Mouse (Mus musculus) liver, embryonic 16.5 days (tissue): ENCODE data around the gene Kif9. TPM values are rescaled to one million over a fixed set of nuclear protein-coding genes. Genes with fewer than 3 reads are reported as not detected.

Experiments used
- ATAC-seq: fragments of 200-750 bp; cut with Nextera tagmentation; 2 replicates; pipeline ENCODE4 v1.8.0; 2017; ENCODE audit warnings: low read depth, mild to moderate bottlenecking, moderate number of reproducible peaks, moderate library complexity
- H3K27ac ChIP-seq: fragments of 300-500 bp; sonication (generic); 2 replicates; pipeline ENCODE4 v1.5.1; 2014; ENCODE audit warnings: mild to moderate bottlenecking, low read length
- H3K27me3 ChIP-seq: fragments of 300-500 bp; sonication (generic); 2 replicates; pipeline ENCODE4 v1.6.1; 2014; ENCODE audit warnings: low read depth, low read length, mixed read lengths; ENCODE audit not compliant: control insufficient read depth, insufficient read depth
- H3K36me3 ChIP-seq: fragments of 300-500 bp; sonication (generic); 2 replicates; pipeline ENCODE4 v1.6.1; 2014; ENCODE audit warnings: mild to moderate bottlenecking; ENCODE audit not compliant: control insufficient read depth, insufficient read depth
- H3K4me1 ChIP-seq: fragments of 300-500 bp; sonication (generic); 2 replicates; pipeline ENCODE4 v1.6.1; 2014; ENCODE audit warnings: low read depth, low read length, mixed read lengths; ENCODE audit not compliant: control insufficient read depth
- H3K4me2 ChIP-seq: fragments of 300-500 bp; sonication (generic); 2 replicates; pipeline ENCODE4 v1.6.1; 2014; ENCODE audit warnings: low read depth, low read length, mixed read lengths
- H3K4me3 ChIP-seq: fragments of 300-500 bp; sonication (generic); 2 replicates; pipeline ENCODE4 v1.5.1; 2014; ENCODE audit warnings: low read depth, mild to moderate bottlenecking, low read length
- H3K9ac ChIP-seq: fragments of 300-500 bp; sonication (generic); 2 replicates; pipeline ENCODE4 v1.6.1; 2014; ENCODE audit warnings: low read depth, low read length
- H3K9me3 ChIP-seq: fragments of 300-500 bp; sonication (generic); replicated peaks from 2 replicates; pipeline ENCODE4 v1.6.1; 2016; ENCODE audit warnings: low read length; ENCODE audit not compliant: control insufficient read depth
- WGBS: fragments of 180-500 bp; shearing (Covaris S2); extraction: QIAGEN DNeasy Blood & Tissue Kit; methylation state at CpG from one replicate; pipeline ENCODE4 v1.1.7; 2014; ENCODE audit not compliant: insufficient replicate concordance; 5-methylcytosine and 5-hydroxymethylcytosine counted together
- polyA plus RNA-seq: library from polyadenylated mRNA; unstranded; fragments of >200 nt; fragmentation: Nextera tagmentation; extraction: Ambion mirVana; gene quantifications from 2 replicates; pipeline ENCODE4 v1.2.1, GENCODE M21; 2015

The Kif9 gene
- polyA plus RNA-seq, 1 experiment from 2014 or later, result 0.21 TPM

GRCm38 (mm10) chr9:110477951-110478350 lies 1.2 kb downstream of the Kif9 start:
- Histone ChIP-seq H3K9ac (no peak overlapping the region), H3K9me3 (no peaks in the 10 kb centered on the region), H3K27ac (no peak overlapping the region), H3K4me2 (no peak overlapping the region), H3K4me1 (peaks cover 12% of the 10 kb centered on the region), H3K36me3 (no peaks in the 10 kb centered on the region), H3K4me3 (no peak overlapping the region), H3K27me3 (no peaks in the 10 kb centered on the region)
- ATAC-seq, result no peak
- WGBS, result 46% methylated on average over 11 of the region's 11 CpGs

GRCm38 (mm10) chr9:110478639-110479038 lies 1.9 kb downstream of the Kif9 start:
- no peaks in the 10 kb centered on the region for H3K36me3 ChIP-seq
- 55% methylated on average over 4 of the region's 4 CpGs for WGBS
- H3K9me3 ChIP-seq, result no peaks in the 10 kb centered on the region
- H3K4me2 ChIP-seq, result no peak overlapping the region
- peaks cover 12% of the 10 kb centered on the region for H3K4me1 ChIP-seq
- H3K9ac ChIP-seq, result no peak overlapping the region
- H3K27ac ChIP-seq, result no peak overlapping the region
- H3K27me3 ChIP-seq, result no peaks in the 10 kb centered on the region
- ATAC-seq, result no peak
- H3K4me3 ChIP-seq, result no peak overlapping the region

- H3K9me3 ChIP-seq, result peaks cover 5% of the 10 kb centered on the region
- no peaks in the 10 kb centered on the region for H3K27me3 ChIP-seq
- H3K36me3 ChIP-seq, result peaks cover 2% of the 10 kb centered on the region; the same call in 1 of the 2 replicates
- WGBS, result 55% methylated on average over 4 of the region's 4 CpGs
- H3K4me3 ChIP-seq, result no peak overlapping the region
- ATAC-seq, result no peak
- no peaks in the 10 kb centered on the region for H3K4me1 ChIP-seq
- no peak overlapping the region for H3K4me2 ChIP-seq
- H3K27ac ChIP-seq, result no peak overlapping the region
- H3K9ac ChIP-seq, result no peak overlapping the region
These were observed 12.1 kb downstream of the Kif9 start for GRCm38 (mm10) chr9:110488841-110489240.

GRCm38 (mm10) chr9:110490913-110491312 lies 14.2 kb downstream of the Kif9 start:
- Histone ChIP-seq H3K9ac (no peak overlapping the region), H3K4me1 (no peaks in the 10 kb centered on the region), H3K4me2 (no peak overlapping the region), H3K27me3 (no peaks in the 10 kb centered on the region), H3K4me3 (no peak overlapping the region), H3K27ac (no peak overlapping the region), H3K9me3 (peaks cover 5% of the 10 kb centered on the region), H3K36me3 (peaks cover 2% of the 10 kb centered on the region; the same call in 1 of the 2 replicates)
- WGBS, result 60% methylated on average over 5 of the region's 5 CpGs
- ATAC-seq, result no peak

- WGBS, result 19% methylated on average over 2 of the region's 2 CpGs
- no peak overlapping the region for H3K27ac ChIP-seq
- H3K4me1 ChIP-seq, result peaks cover 4% of the 10 kb centered on the region
- no peaks in the 10 kb centered on the region for H3K27me3 ChIP-seq
- H3K9me3 ChIP-seq, result no peaks in the 10 kb centered on the region
- ATAC-seq, result peak; percentile 37; the same call in 1 of the 2 replicates
- H3K9ac ChIP-seq, result no peak overlapping the region
- no peaks in the 10 kb centered on the region for H3K36me3 ChIP-seq
- no peak overlapping the region for H3K4me3 ChIP-seq
- no peak overlapping the region for H3K4me2 ChIP-seq
These were observed 49.0 kb downstream of the Kif9 start for GRCm38 (mm10) chr9:110525737-110526136.

- H3K4me1 ChIP-seq, result peaks cover 13% of the 10 kb centered on the region
- H3K4me3 ChIP-seq, result no peak overlapping the region
- no peak overlapping the region for H3K9ac ChIP-seq
- H3K9me3 ChIP-seq, result no peaks in the 10 kb centered on the region
- H3K27ac ChIP-seq, result no peak overlapping the region
- ATAC-seq, result no peak
- H3K27me3 ChIP-seq, result no peaks in the 10 kb centered on the region
- H3K36me3 ChIP-seq, result no peaks in the 10 kb centered on the region
- no peak overlapping the region for H3K4me2 ChIP-seq
- 58% methylated on average over 9 of the region's 9 CpGs for WGBS
These were observed 52.4 kb downstream of the Kif9 start for GRCm38 (mm10) chr9:110529002-110529737.

- no peak for ATAC-seq
- 24% methylated on average over 3 of the region's 3 CpGs for WGBS
- no peak overlapping the region for H3K9ac ChIP-seq
- H3K27ac ChIP-seq, result peak overlapping the region; percentile 28
- no peaks in the 10 kb centered on the region for H3K9me3 ChIP-seq
- no peaks in the 10 kb centered on the region for H3K36me3 ChIP-seq
- H3K4me1 ChIP-seq, result peaks cover 28% of the 10 kb centered on the region
- no peaks in the 10 kb centered on the region for H3K27me3 ChIP-seq
- H3K4me2 ChIP-seq, result 0 out of 2 replicates have a peak overlapping the region, but pooled peaks have one; percentile 80
- H3K4me3 ChIP-seq, result no peak overlapping the region
These were observed 53.9 kb downstream of the Kif9 start for GRCm38 (mm10) chr9:110530650-110531049.

GRCm38 (mm10) chr9:110531151-110531791 lies 54.5 kb downstream of the Kif9 start:
- ATAC-seq, result no peak
- H3K36me3 ChIP-seq, result no peaks in the 10 kb centered on the region
- peak overlapping the region; percentile 42; the same call in 1 of the 2 replicates for H3K27ac ChIP-seq
- peaks cover 29% of the 10 kb centered on the region for H3K4me1 ChIP-seq
- 27% methylated on average over 6 of the region's 6 CpGs for WGBS
- peak overlapping the region; percentile 96 for H3K4me3 ChIP-seq
- H3K4me2 ChIP-seq, result peak overlapping the region; percentile 80
- no peaks in the 10 kb centered on the region for H3K27me3 ChIP-seq
- no peaks in the 10 kb centered on the region for H3K9me3 ChIP-seq
- H3K9ac ChIP-seq, result no peak overlapping the region

- under 1% methylated on average over 49 of the region's 53 CpGs for WGBS
- peaks cover 33% of the 10 kb centered on the region for H3K4me1 ChIP-seq
These were observed 55.2 kb downstream of the Kif9 start for GRCm38 (mm10) chr9:110531914-110532489.

More at GRCm38 (mm10) chr9:110531914-110532489, 55.2 kb downstream of the Kif9 start:
- Histone ChIP-seq H3K9ac (peak overlapping the region; percentile 65), H3K36me3 (no peaks in the 10 kb centered on the region), H3K9me3 (no peaks in the 10 kb centered on the region), H3K4me3 (peak overlapping the region; percentile 96), H3K4me2 (peak overlapping the region; percentile 80), H3K27ac (peak overlapping the region; percentile 98), H3K27me3 (no peaks in the 10 kb centered on the region)
- ATAC-seq, result peak; percentile 97
